Mouse (Mus musculus) heart, adult 8-10 months (tissue): ENCODE results near the gene Pdia5. TPM values are rescaled to one million over a fixed set of nuclear protein-coding genes. Genes with fewer than 3 reads are reported as not detected.

ENCODE experiments used
- DNase-seq: peaks from one replicate; pipeline ENCODE4 v3.0.0; 2022; ENCODE audit warnings: low spot score
- total RNA-seq, 4 experiments: library from RNA; stranded (reverse); gene quantifications; 2 replicates each; pipeline ENCODE4 v1.2.4; 2022

The Pdia5 gene
- total RNA-seq = 1 to 10 TPM; 4.9 to 6.1 (median 5.5) TPM

DNA sequence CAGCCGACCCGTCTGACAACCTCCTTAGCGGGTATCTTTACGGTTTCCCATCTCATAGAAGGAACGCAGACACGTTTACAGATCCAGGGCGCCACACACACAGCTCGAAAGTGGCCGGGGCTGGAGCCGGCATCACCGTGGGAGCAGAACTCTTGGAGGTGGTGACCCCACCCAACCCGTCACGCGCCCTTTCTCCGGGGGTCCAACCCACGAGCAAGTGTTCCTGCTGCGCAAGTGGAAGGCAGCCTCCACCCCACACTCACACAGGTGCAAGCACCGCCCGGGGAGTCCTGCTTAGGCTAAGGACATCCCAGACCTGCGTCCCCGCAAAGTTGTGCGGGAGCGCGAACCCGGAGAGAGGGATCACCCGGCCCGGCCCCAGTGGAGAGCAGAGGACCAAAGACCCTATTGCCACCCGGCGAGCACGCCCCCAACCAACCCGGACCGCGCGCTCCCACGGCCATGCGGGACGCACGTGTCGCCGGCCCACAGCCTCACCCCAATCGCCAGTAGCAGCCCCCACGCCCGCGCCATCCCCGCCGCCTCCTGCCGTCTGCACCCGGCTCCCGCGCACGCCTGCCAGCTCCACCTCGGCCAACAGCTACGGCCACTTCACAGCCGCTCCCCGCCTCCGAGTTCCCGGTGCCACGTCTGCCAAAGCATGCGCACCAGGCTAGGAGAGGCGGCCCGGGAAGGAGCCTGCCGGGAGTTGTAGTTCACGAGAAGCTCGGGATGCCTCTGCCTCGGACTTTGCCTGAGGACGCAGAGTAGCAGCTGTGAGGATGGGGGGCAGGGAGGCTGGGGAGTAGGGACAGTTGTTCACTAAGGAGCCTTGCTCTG is at the start of gene Pdia5:
Gene Pdia5 (minus strand): TSS at position 643 of the 840 bp plus-strand sequence.
- peak; percentile 89 for DNase-seq

DNA sequence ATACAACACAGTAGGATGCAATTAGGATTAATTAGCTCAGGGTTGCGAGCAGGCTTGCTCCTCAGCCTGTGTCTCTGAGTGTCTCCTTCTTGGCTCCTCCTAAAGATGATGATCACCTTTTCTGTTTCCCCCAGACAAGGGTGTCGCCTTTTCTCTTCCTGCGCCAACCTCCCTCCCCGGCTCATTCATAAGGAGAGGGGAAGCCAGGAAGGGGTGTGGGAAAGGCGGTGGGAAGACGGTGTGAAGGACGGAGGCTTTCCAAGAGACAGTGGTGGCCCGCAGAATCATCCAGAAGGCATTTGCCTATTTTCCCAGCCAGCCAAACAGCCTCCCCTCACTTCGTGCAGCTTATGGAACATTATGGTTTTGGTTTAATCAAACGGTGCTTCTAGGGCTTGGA is 48.4 kb upstream of the Pdia5 start:
- no peak for DNase-seq

DNA sequence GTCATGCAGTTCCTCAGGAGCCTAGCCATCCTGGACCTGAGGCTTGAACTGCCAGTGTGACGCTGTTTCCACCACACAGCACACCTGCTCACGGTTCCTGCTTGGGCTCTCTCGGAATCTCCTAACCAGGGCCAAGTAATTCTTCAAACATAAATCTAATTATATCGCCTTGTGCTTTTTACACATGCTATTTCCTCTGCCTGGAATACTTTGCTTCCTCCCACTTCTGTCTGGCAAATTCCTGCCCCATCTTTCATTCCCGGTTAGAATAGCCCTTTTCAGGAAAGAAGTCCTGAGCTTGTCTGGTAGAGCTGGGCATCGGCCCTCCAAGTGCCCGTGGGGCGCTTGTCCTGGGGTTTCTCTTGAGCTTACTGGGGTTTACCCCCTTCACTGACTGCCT is 47.0 kb upstream of the Pdia5 start:
- no peak for DNase-seq

DNA sequence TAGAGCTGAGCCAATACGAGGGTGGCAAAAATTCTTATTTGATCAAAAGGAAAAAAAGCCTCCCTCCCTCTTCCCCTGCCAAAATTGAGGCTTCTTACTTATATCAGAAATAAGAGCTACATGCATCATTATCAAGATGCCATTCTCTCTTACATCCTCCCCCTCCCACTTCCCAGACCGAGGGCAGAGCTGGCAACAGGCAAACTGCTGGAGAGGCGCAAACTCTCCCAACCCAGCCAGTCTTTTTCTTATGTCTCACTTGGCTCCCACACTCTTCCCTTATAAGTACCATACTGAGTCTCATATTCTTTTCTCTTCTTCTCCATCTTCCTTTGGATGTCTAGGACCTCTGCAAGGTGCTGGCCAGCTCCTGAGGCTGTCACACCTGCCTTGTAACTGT is 44.0 kb upstream of the Pdia5 start:
- no peak for DNase-seq

- no peak for DNase-seq
Measured at GRCm38 (mm10) chr16:35524200-35524599, 33.5 kb upstream of the Pdia5 start.

- DNase-seq = no peak
Measured at GRCm38 (mm10) chr16:35519245-35519644, 28.6 kb upstream of the Pdia5 start.

- no peak for DNase-seq
Measured at GRCm38 (mm10) chr16:35517976-35518951, 27.6 kb upstream of the Pdia5 start.

DNA sequence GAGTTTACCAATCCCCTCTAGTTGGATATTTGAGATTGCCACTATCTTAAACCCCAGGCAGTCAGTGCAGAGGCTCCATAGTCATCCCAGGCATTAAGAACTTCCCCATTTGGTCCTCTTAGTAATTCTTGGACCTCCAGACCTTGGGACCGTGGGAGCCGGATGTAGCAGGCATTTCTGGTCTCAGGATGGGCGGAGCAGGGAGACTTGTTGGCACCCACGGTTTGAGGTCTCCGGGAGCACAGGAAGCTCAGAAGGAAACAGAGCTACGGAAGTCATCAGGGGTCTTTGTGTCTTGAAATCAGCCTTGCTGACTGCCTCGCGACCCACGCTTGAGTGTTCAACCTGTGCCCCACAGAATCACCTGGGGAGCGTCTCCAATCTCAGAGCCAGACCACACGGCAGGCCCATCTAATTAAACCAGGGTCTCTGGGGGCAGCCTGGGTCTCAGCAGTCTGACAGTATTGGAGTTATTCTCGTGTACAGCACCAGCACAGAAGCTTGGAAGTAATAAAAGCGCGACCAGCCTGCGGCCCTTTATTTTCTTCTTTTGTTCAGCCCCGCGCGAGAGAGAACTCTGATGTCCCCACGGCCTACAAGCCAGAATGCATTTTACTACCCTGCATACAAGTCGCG is 25.4 kb upstream of the Pdia5 start:
- no peak for DNase-seq

GRCm38 (mm10) chr16:35509331-35510070 is 18.8 kb upstream of the Pdia5 start:
- DNase-seq = no peak

DNA sequence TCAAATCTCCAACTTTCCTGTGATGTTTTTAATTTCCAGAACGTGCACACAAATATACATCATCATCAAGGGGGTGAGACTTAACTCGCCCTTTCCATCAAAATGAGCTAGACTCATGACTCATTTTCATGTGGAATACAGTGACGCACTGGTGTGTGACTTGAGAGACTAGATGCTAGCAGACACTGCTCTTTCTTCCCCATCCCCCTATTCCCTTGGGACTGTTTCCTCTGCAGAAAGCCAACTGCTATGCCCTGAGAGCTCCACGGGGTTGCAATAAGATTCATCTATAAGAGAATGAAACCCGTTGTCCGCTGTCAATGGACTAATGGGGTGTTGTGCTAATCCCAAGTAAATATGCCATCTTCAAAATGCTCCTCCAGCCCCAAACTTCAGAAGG is 17.9 kb upstream of the Pdia5 start:
- DNase-seq = no peak

DNA sequence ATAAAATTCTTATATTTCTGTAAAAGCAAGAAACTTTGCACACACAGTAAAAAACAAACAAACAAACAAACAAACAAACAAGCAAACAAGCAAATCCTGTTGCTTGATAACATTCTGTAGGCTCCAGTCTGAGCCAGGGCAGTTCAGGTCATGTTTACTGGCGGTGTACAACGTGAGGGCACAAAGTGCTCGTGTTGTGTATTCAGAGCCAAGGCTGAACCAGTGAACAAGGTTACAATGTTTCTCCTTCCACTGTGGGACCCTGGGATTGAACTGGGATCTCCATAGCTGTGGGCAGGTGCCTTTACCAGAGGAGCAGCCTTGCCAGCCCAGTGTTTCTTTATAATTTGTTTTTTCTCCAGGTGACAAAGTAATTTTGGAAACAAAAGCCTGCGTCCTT is 15.1 kb upstream of the Pdia5 start:
- DNase-seq = no peak

GRCm38 (mm10) chr16:35504266-35504665 is 13.6 kb upstream of the Pdia5 start:
- DNase-seq = no peak

DNA sequence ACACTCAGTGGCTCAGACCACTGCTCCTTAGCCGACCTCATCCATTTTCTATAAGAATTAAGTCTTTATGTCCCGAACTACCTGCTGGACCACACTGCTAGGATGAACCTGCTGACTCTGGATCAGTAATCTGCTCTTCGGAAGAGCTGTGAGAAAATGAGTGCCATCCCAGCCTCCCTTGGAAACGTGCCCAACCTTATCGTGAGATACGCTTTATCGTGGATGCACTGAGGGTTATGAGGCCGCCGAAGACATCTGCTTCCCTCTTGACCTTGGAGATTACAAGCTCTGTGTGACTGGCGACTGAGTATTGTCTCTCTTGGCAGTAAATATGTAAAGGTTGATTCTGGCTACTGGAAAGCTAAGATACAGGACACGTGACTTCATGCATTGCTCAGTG is 11.8 kb upstream of the Pdia5 start:
- no peak for DNase-seq

DNA sequence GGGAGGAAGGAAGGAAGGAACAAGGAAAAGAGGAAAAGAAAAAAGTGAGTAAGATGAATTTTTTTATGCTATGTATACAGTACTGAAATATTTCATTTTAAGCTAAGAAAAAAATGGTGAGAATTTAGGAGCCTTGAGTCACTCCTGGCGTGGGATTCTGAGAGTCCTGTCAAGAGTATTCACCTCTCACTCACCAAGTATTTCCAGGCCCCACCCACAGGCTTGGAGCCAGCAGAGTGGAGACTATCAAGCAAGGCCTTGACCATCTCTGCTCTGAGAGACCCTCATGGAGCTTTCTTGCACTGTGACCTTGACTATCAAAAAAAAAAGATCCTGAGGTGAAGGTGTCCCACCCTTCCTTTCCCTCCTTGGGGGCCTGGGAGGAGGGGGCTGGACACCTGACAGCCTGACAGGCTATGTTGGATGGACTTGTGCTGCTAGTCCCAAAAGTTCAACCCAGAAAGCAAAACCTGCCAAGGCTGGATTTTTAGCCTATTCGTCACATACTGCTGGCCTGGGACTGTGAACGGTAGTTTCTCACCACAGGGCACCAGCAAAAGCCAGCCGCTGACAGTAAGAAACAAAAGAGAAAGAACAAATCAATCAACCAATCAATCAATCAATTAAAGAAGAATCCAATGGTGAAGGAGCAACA is 10.6 kb upstream of the Pdia5 start:
- no peak for DNase-seq

GRCm38 (mm10) chr16:35500342-35500741 is 9.7 kb upstream of the Pdia5 start:
- no peak for DNase-seq

DNA sequence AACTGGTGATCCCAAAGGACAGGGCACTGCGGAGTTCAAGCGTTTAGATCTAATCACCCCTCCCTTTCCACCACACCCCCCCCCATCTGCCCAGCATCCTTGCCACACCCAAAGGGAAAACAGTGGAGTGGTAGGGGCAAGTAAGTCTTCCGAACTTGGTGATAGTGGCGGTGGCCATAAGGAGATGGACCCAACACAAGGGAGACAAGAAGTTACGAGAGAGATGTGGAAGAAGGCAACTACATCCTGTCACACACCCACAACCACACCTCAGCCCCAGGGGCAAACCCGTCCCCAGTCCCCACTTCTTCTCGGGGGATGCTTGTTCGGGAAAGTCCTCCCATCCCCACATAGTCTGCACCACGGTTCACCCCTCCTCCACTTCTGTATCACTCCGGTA is 880 bp downstream of the Pdia5 start:
- DNase-seq = no peak

GRCm38 (mm10) chr16:35489066-35489718 is 1.5 kb downstream of the Pdia5 start:
- DNase-seq = no peak

DNA sequence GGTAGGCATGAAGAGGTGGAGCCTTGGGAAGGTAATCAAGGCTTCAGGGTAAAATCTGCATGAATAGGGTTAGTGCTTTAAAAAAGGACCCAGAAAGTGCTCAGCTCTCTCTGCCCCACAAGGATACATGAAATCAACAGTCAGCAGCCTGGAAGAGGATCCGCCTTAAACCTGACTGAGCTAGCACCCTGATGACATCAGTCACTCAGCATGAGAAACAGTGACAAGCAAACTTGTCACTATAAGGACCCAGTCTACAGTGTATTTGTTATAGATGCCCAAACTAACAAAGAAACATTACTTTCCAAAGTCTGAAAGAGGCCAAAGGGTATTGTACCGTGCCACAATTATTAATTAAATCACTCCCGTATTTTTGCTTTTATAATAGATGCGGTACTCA is 2.9 kb downstream of the Pdia5 start:
- no peak for DNase-seq

- no peak for DNase-seq
Measured at GRCm38 (mm10) chr16:35487056-35487455, 3.6 kb downstream of the Pdia5 start.

DNA sequence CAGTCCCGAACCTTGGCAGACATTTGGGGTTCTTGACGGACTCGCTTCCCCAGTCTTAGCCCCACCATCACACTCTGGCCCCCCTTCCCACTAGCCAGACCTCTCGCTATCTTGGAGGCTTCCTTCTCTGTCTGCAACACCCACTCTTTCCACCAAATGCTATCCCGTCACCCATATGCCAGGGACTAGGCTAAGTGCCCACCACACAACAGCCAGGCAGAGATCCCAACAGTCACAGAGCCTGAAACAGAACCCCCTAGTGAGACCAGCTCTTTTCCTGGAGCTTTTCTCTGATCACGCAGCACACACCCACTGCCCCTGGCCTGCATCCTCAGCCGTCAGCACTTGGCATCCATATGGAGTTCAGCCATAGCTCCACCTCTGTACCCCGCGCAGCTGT is 5.0 kb downstream of the Pdia5 start:
- DNase-seq = no peak
